Mouse (Mus musculus): Measurements from ENCODE around the gene Phf19.

Gene Phf19

GRCm38 (mm10) chr2:34938269-34939208 lies 24.7 kb upstream of the Phf19 start:
- no peak for DNase-seq

- DNase-seq: no peak
Observed at GRCm38 (mm10) chr2:34937460-34937859, 23.6 kb upstream of the Phf19 start.

- no peak for DNase-seq
Observed at GRCm38 (mm10) chr2:34927320-34927719, 13.5 kb upstream of the Phf19 start.

- no peak for DNase-seq
Observed at GRCm38 (mm10) chr2:34922729-34923128, 8.9 kb upstream of the Phf19 start.

- no peak for DNase-seq
Observed at GRCm38 (mm10) chr2:34920144-34920543, 6.3 kb upstream of the Phf19 start.

GRCm38 (mm10) chr2:34915103-34915502 lies 1.3 kb upstream of the Phf19 start:
- DNase-seq: no peak

- DNase-seq: no peak
Observed at GRCm38 (mm10) chr2:34914823-34915082, 927 bp upstream of the Phf19 start.

GRCm38 (mm10) chr2:34914069-34914822 lies 420 bp upstream of the Phf19 start:
- DNase-seq: no peak

GRCm38 (mm10) chr2:34912613-34913012 lies 1.2 kb downstream of the Phf19 start:
- no peak for DNase-seq

- no peak for DNase-seq
Observed at GRCm38 (mm10) chr2:34911871-34912270, 2.0 kb downstream of the Phf19 start.

- DNase-seq: no peak
Observed at GRCm38 (mm10) chr2:34909719-34910118, 4.1 kb downstream of the Phf19 start.

- DNase-seq: no peak
Observed at GRCm38 (mm10) chr2:34906861-34907604, 6.8 kb downstream of the Phf19 start.

GRCm38 (mm10) chr2:34906426-34906825 lies 7.4 kb downstream of the Phf19 start:
- DNase-seq: no peak

GRCm38 (mm10) chr2:34904849-34905542 lies 8.8 kb downstream of the Phf19 start:
- DNase-seq: peak; percentile 96

GRCm38 (mm10) chr2:34903652-34904405 lies 10.0 kb downstream of the Phf19 start:
- DNase-seq: no peak

GRCm38 (mm10) chr2:34903191-34903590 lies 10.6 kb downstream of the Phf19 start:
- no peak for DNase-seq

- DNase-seq: no peak
Observed at GRCm38 (mm10) chr2:34902731-34903130, 11.1 kb downstream of the Phf19 start.

- DNase-seq: no peak
Observed at GRCm38 (mm10) chr2:34901726-34902125, 12.1 kb downstream of the Phf19 start.

GRCm38 (mm10) chr2:34900412-34900811 lies 13.4 kb downstream of the Phf19 start:
- no peak for DNase-seq

- DNase-seq: no peak
Observed at GRCm38 (mm10) chr2:34899682-34900081, 14.1 kb downstream of the Phf19 start.

GRCm38 (mm10) chr2:34897820-34898219 lies 16.0 kb downstream of the Phf19 start:
- DNase-seq: no peak

GRCm38 (mm10) chr2:34896821-34897460 lies 16.9 kb downstream of the Phf19 start:
- DNase-seq: no peak
